Mouse (Mus musculus) CD4-positive, CD25-positive, alpha-beta regulatory T cell, adult 2 months (primary cell): ENCODE results near the gene Actbl2.
A peak's percentile ranks its signal among the peaks of the same experiment; 100 is the strongest.

Experiments
- DNase-seq: peaks from one replicate; pipeline ENCODE4 v3.0.0-alpha.2; 2012; ENCODE audit warnings: low read depth, low spot score

Gene Actbl2

DNA sequence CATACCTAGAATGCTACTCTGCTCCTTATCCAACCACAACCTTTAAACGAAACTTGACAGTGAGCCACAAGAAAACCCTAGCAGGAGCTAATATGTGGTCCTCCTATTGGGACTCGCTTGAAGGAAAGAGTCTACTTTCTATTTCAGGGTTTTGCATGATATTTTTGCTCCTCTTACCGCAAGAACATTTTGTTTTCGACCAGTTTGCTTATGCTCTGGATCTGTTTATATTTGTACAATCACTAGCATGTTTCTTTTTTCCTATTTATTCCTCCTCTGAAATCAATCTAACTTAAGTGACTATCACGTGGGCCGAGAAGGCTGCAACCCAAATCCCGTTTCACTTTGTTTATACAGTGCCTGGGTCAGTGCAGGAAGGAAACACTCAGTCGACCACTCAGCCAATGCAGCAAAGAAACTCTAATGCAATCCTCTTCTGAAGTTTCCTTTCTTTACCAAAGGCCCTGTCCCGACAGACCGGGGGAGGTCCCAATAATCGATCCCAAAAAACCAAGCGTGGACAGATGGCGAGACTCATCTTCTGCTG lies 15.0 kb downstream of the Actbl2 start:
- DNase-seq = no peak

- DNase-seq = no peak
Observed at GRCm38 (mm10) chr13:111271868-111272267, 17.1 kb downstream of the Actbl2 start.

DNA sequence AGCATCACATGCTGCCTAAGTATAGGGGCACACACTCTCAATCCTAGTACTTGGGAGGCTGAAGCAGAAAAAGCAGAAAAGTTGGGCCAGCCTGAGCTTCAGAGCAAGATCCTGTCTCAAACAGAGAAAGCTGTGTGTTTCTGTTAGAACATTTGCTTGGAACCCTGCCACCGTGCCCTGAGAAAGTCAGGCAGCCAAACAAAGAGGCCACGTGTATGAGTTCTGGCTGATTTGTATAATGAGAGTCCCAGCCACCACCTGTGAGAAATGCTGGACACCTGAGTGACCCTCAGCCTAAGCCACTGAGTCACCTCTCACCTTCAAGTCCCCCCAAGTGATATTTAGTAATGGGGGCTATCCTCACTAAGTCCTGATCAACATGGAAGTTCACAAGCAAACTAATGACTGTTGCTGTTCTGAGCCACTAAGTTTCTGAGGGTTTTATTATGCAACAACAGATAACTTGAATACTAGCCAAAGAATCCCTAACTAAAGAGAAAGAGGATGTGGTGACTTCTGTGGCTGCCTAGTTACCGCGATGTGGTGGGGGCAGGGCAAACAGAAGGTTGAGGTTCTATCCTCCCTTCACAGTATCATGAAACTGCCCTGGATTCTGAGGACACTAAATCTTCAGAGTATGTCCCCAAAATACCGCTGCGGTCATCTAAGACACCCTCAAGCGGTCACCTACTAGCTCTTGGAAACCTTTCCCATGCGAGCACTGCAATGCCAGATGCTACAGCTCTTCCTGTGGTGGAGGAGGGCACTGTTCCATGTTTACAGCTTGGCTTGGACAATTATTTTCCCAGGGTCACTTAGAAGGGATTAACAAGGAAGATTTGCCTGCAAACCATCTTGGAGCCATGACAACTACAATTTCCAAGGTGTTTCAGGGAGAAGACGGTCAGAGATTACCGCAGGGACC lies 31.9 kb downstream of the Actbl2 start:
- peak; percentile 44 for DNase-seq

GRCm38 (mm10) chr13:111291161-111291957 lies 36.5 kb downstream of the Actbl2 start:
- no peak for DNase-seq

GRCm38 (mm10) chr13:111291958-111292493 lies 37.2 kb downstream of the Actbl2 start:
- no peak for DNase-seq

GRCm38 (mm10) chr13:111293478-111293877 lies 38.7 kb downstream of the Actbl2 start:
- no peak for DNase-seq

DNA sequence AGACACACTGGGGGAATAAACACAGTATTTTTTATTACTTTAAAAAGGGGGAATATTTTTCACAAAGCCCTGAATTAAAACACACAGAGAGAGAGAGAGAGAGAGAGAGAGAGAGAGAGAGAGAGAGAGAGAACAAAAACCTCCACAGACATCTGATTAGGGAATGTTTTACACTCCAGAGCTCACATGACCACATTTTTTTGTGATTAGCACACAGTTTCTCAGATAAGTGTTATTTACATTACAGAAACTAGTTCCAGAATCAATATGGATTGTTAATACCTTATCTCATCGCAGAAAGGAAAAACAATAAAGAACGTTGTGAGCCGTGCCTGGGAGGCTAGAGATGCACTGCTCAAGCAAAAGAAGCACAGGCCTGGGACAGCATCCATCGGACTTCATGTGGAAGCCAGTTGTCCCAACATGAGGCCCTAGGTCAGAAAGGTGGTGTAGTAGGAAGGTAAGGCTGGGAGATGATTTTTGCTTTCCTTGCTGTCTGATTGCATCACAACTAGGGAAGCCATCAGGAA lies 40.2 kb downstream of the Actbl2 start:
- no peak for DNase-seq

- DNase-seq = no peak
Observed at GRCm38 (mm10) chr13:111296029-111296428, 41.2 kb downstream of the Actbl2 start.

DNA sequence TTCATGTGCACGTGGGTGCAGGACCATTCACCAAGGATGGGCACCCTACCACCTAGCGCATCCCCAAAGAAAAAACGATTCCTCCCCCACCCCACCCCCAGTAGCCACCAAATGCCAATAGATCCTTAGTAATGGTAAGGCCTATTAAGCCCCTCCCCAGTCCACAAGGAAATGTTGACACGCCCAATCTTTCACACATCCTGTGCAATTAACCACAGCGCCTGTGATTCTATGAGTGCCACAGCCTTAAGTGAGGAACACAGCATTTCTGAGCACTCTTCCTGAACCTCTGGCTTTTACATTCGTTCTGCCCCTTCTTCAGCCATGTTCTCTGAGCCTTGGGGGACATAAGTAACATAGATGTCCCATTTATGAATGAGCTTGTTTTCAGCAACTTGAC lies 42.8 kb downstream of the Actbl2 start:
- DNase-seq = no peak

DNA sequence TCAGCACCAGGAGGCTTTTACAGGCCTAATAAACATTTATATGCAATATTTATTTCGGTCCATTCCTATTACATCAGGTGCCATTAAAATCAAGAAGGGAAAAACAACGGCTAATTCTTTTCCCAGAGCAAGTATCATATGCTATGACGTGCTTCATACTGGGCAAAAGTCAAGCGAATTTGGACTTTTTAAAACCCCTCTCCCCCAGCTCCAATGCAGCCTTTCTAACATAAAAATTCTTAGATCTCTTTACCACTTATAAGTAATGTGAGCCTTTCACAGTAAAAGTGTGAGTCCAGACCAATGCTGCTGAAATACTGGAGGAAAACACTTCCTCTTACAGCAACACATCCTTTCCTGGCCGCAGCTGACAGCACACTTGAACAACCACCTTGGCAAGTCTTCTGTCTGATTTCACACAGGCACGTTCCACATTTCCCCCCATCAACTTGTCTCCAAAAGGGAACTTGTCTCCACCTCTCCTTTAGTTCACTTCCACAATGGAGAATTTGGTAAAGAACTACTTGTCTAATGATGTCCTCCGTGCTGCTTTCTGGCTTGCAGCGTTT lies 44.4 kb downstream of the Actbl2 start:
- no peak for DNase-seq

DNA sequence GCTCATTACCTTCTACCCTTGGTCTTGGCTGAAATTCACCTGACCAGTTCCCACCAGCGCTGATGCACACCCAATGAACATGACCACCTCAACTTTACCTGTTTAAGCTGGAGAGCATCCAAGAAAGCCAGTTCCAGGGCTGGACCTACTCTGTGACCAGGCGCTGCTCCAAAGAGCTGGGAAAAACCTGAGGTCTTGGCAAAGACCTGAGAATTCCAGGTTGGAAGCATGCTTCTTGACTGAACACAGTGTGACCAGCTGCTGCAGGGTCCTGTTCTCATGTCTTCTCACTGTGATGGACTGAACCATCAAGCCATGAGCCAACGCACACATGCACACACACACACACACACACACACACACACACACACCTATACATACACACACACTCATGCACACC lies 46.0 kb downstream of the Actbl2 start:
- DNase-seq = no peak

- no peak for DNase-seq
Observed at GRCm38 (mm10) chr13:111301431-111301830, 46.6 kb downstream of the Actbl2 start.

DNA sequence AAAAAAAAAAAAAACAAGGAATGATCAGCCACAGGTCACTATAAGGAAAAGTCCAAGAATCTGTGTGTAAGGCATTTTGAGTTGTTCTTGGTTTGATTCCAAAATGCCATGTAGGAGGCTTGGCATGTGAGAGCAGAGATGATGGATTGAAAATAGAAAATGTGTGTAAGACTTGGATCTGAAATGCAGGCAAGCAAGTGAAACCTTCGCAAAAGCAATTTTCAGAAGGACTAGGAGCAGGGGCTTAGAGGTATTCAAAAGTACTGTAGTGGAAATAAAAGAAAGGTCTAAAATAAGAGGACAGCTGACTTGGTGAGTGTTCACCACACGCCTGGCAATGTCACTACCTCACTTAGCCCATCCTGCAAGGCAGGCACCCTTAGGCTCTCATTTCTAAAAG lies 49.4 kb downstream of the Actbl2 start:
- DNase-seq = no peak

DNA sequence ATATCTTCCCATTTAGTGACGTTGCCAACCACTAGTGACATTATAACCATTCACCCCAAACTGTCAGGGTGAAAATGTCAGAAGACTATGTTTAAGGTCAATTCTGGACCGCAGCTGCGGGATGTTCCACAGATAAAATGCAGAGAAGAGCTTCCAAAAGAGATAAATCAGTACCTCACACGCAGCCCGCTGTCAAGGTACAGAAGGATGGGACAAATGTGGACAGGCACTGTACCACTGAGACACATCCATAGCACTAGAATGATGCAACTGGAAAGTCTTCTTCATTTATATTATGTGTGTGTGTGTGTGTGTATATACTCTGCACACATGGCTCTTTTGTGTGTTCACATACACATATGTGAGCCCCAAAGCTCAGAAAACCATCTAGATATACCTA lies 49.9 kb downstream of the Actbl2 start:
- no peak for DNase-seq
